Mouse (Mus musculus) bone marrow macrophage, adult 2 months (primary cell): ENCODE measurements around the gene Ckmt2.

ENCODE experiments used
- CTCF ChIP-seq: IDR thresholded peaks from 2 replicates; pipeline ENCODE4 v1.5.1; 2012; ENCODE audit warnings: low read depth, mild to moderate bottlenecking, low read length, moderate library complexity
- POLR2A ChIP-seq: IDR thresholded peaks from 2 replicates; pipeline ENCODE4 v1.6.1; 2012; ENCODE audit warnings: mild to moderate bottlenecking, low read depth, low read length, borderline replicate concordance

DNA sequence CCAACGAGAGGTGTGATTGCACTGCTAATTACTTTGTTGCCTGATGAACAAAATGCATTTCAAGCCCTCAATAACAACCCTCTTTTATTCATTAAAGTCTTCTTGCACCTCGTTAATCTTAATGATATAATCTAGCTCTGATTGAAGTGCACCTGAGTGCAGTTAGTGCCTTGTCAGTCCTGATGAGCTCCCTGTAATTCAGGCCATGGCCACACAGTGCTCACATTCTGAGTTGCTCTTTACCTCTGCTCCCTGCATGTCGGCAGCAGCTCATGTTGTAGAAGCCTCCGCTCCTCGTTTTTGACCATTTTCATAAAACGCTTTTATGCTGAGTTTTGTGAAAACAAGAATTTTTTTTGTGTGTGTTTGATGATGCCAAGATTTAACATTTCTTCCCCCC lies 53.0 kb downstream of the Ckmt2 start:
- TF ChIP-seq CTCF, result no peak
- TF ChIP-seq POLR2A, result no peak
